Mouse (Mus musculus) limb, embryonic 12.5 days (tissue): ENCODE results near the gene Usp17lb. TPM values are rescaled to one million over a fixed set of nuclear protein-coding genes. Genes with fewer than 3 reads are reported as not detected.

Experiments
- polyA plus RNA-seq: library from polyadenylated mRNA; unstranded; fragments of >200 nt; fragmentation: Nextera tagmentation; extraction: Ambion mirVana; gene quantifications from 2 replicates; pipeline ENCODE4 v1.2.1, GENCODE M21; 2016

Gene Usp17lb
- polyA plus RNA-seq, 1 experiment from 2014 or later = not detected

Other genes starting within 250 kb of the Usp17lb start
- not detected in 2 replicates for gene Olfr655, start 240.8 kb downstream of the Usp17lb start, polyA plus RNA-seq
- not detected in 2 replicates for gene Olfr656, start 228.6 kb downstream of the Usp17lb start, polyA plus RNA-seq
- gene Olfr657, start 217.8 kb downstream of the Usp17lb start, polyA plus RNA-seq = not detected in 2 replicates
- 0.06 TPM in 1 of 2 replicates, not detected in the other for gene Olfr658, start 195.3 kb downstream of the Usp17lb start, polyA plus RNA-seq
- not detected in 2 replicates for gene Olfr659, start 175.8 kb downstream of the Usp17lb start, polyA plus RNA-seq
- not detected in 2 replicates for gene Olfr661, start 156.1 kb downstream of the Usp17lb start, polyA plus RNA-seq
- gene Usp17le, start 65.1 kb downstream of the Usp17lb start, polyA plus RNA-seq = not detected in 2 replicates
- gene Usp17la, start 14.4 kb upstream of the Usp17lb start, polyA plus RNA-seq = not detected in 2 replicates
- gene Olfr665, start 35.4 kb upstream of the Usp17lb start, polyA plus RNA-seq = not detected in 2 replicates
- not detected in 2 replicates for gene Olfr666, start 53.3 kb upstream of the Usp17lb start, polyA plus RNA-seq
- not detected in 2 replicates for gene Olfr667, start 78.9 kb upstream of the Usp17lb start, polyA plus RNA-seq
- gene Olfr668, start 85.5 kb upstream of the Usp17lb start, polyA plus RNA-seq = not detected in 2 replicates
- gene Olfr669, start 91.6 kb upstream of the Usp17lb start, polyA plus RNA-seq = not detected in 2 replicates
- not detected in 2 replicates for gene Olfr670, start 120.0 kb upstream of the Usp17lb start, polyA plus RNA-seq
- not detected in 2 replicates for gene Olfr671, start 136.5 kb upstream of the Usp17lb start, polyA plus RNA-seq
- not detected in 2 replicates for gene Olfr672, start 159.4 kb upstream of the Usp17lb start, polyA plus RNA-seq
- not detected in 2 replicates for gene Olfr675, start 185.9 kb upstream of the Usp17lb start, polyA plus RNA-seq
- not detected in 2 replicates for gene Olfr676, start 190.1 kb upstream of the Usp17lb start, polyA plus RNA-seq
- not detected in 2 replicates for gene Olfr677, start 208.8 kb upstream of the Usp17lb start, polyA plus RNA-seq
- gene Olfr678, start 221.9 kb upstream of the Usp17lb start, polyA plus RNA-seq = not detected in 2 replicates
- gene Olfr679, start 238.6 kb upstream of the Usp17lb start, polyA plus RNA-seq = not detected in 2 replicates